Mouse (Mus musculus) G1E (cell line): ENCODE measurements at regions not wholly inside any gene's neighbourhood (a gene's known extent, or its start where the extent isn't known, plus 50 kb on each side); places are given as distances from the start of the nearest gene placed in this dataset.

Source experiments
- CTCF ChIP-seq: IDR thresholded peaks from 2 replicates; pipeline ENCODE4 v1.5.1; 2012; ENCODE audit warnings: low read depth, low read length, inconsistent platforms, mixed read lengths
- GATA1 ChIP-seq: IDR thresholded peaks from 2 replicates; pipeline ENCODE4 v1.6.1; 2012; ENCODE audit warnings: borderline replicate concordance, low read length, inconsistent platforms, mixed read lengths
- GATA2 ChIP-seq: IDR thresholded peaks from 2 replicates; pipeline ENCODE4 v1.6.1; 2012; ENCODE audit warnings: low read depth, low read length, inconsistent platforms, borderline replicate concordance
- TAL1 ChIP-seq: conservative IDR thresholded peaks from 2 replicates; pipeline ENCODE4 v1.6.1; 2012; ENCODE audit warnings: low read depth, low read length, inconsistent platforms, mixed read lengths

DNA sequence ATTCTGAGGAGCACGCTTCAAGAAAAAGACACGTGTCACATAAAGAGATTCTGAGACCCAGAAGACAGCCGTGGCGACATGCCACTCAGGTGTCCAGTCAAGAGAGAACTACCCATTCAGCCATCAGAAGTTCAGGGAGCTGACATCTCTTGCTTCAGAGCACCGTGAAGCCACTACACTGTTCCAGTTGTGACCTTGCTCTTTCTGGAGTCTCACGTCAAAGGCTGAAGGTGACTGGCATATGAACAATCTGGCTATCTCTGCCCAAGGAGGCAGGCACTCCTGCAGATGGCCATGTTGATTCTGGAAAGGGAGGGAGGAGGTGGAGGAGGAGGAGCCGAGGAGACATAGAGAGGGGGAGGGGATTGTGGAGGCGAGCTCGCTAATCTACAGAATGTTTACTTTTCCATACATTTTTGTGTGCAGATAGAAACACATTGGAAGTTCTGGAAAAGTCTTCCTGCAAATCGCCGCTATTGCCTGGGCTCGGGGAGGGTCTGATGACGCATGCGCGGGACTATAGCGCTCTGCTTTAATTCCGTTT, 116.3 kb upstream of the Ctnnb1 start:
- TF ChIP-seq CTCF (no peak), GATA1 (no peak), GATA2 (no peak), TAL1 (no peak)
